Mouse (Mus musculus) intestine, postnatal 0 days (tissue): ENCODE measurements at regions not wholly inside any gene's neighbourhood (a gene's known extent, or its start where the extent isn't known, plus 50 kb on each side); places are given as distances from the start of the nearest gene placed in this dataset.
A peak's percentile ranks its signal among the peaks of the same experiment; 100 is the strongest.

Experiments
- ATAC-seq: fragments of 200-750 bp; cut with Nextera tagmentation; 2 replicates; pipeline ENCODE4 v1.8.0; 2017; ENCODE audit warnings: mild to moderate bottlenecking, moderate TSS enrichment, moderate library complexity
- H3K27ac ChIP-seq: fragments of 300-500 bp; sonication (generic); 2 replicates; pipeline ENCODE4 v1.5.1; 2014; ENCODE audit warnings: mild to moderate bottlenecking, low read depth, low read length, moderate library complexity
- H3K27me3 ChIP-seq: fragments of 300-500 bp; sonication (generic); replicated peaks from 2 replicates; pipeline ENCODE4 v1.6.1; 2014; ENCODE audit warnings: low read length, mixed read lengths; ENCODE audit not compliant: control insufficient read depth, insufficient read depth
- H3K36me3 ChIP-seq: fragments of 300-500 bp; sonication (generic); 2 replicates; pipeline ENCODE4 v1.6.1; 2014; ENCODE audit warnings: mild to moderate bottlenecking, moderate library complexity; ENCODE audit not compliant: control insufficient read depth, insufficient read depth
- H3K4me1 ChIP-seq: fragments of 300-500 bp; sonication (generic); replicated peaks from 2 replicates; pipeline ENCODE4 v1.6.1; 2014; ENCODE audit warnings: antibody characterized with exemption, low read length, mixed read lengths; ENCODE audit not compliant: control insufficient read depth, insufficient read depth
- H3K4me2 ChIP-seq: fragments of 300-500 bp; sonication (generic); replicated peaks from 2 replicates; pipeline ENCODE4 v1.6.1; 2014; ENCODE audit warnings: low read depth, mild to moderate bottlenecking, moderate library complexity
- H3K4me3 ChIP-seq: fragments of 300-500 bp; sonication (generic); 2 replicates; pipeline ENCODE4 v1.5.1; 2014; ENCODE audit warnings: low read depth, low read length
- H3K9ac ChIP-seq: fragments of 300-500 bp; sonication (generic); 2 replicates; pipeline ENCODE4 v1.6.1; 2014; ENCODE audit warnings: mild to moderate bottlenecking, low read depth, low read length
- H3K9me3 ChIP-seq: fragments of 300-500 bp; sonication (generic); 2 replicates; pipeline ENCODE4 v1.6.1; 2016; ENCODE audit warnings: mixed run types; ENCODE audit not compliant: control insufficient read depth
- CTCF ChIP-seq: sonication (generic); IDR thresholded peaks from 2 replicates; pipeline ENCODE4 v1.5.1; 2016; ENCODE audit warnings: low read depth, mild to moderate bottlenecking, control low read depth, antibody characterized with exemption, moderate library complexity
- WGBS: fragments of 180-500 bp; shearing (Covaris S2); extraction: QIAGEN DNeasy Blood & Tissue Kit; methylation state at CpG from one replicate; pipeline ENCODE4 v1.1.7; 2014; 5-methylcytosine and 5-hydroxymethylcytosine counted together

DNA sequence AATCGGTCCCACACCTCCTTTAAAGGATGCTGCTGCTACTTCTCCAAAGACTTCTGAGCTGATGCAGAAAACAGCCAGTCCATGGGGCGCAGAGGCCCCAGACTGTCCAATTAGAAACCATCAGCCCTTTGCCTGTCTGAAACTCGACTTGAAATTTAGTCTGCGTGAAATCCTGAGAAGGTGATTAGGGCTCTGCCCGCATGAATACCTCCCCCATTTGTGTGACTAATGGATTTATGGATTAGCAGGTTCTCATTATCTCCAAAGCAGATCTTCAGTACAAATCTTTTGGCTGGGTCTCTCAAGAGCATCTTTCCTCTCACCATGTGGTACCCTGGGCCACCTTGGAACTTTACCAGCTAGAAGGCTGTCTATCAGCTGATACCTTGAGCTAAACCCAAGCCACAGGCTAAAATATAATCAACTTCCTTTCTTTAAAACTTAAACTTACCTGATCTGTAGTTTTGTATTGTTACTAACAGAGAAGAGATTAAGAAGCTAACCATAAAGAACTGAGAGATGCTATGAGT, 72.1 kb upstream of the Shb start:
- Histone ChIP-seq H3K9ac (no peak overlapping the region), H3K4me2 (no peak overlapping the region), H3K27me3 (no peaks in the 10 kb centered on the region), H3K36me3 (no peaks in the 10 kb centered on the region), H3K4me3 (no peak overlapping the region), H3K4me1 (no peaks in the 10 kb centered on the region), H3K9me3 (no peaks in the 10 kb centered on the region), H3K27ac (no peak overlapping the region)
- WGBS: 75% methylated on average over 5 of the region's 5 CpGs
- no peak for TF ChIP-seq CTCF
- no peak for ATAC-seq

DNA sequence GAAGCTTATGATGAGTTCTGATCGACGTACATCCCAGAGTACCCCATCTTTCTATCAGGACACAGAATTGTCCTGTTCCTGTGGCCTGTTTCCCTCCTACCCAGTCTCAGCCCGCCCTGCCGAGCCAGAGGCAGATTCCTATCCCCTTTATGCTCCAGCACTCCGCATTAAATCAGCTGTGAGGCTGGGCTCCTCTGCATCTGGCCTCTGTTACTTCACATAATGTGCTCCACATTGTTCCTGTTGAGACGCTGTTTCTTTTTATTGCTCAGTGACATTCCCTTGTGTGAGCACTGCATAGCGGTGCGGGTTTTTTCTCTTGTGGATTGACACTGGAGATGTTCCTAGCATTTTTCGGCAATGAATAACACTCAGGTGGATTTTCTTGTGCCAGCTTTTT, 68.2 kb upstream of the Shb start:
- 59% methylated on average over 9 of the region's 9 CpGs for WGBS
- no peaks in the 10 kb centered on the region for H3K9me3 ChIP-seq
- no peaks in the 10 kb centered on the region for H3K27me3 ChIP-seq
- no peak overlapping the region for H3K9ac ChIP-seq
- no peak overlapping the region for H3K27ac ChIP-seq
- TF ChIP-seq CTCF: no peak
- H3K36me3 ChIP-seq: no peaks in the 10 kb centered on the region
- no peak overlapping the region for H3K4me3 ChIP-seq
- H3K4me1 ChIP-seq: no peaks in the 10 kb centered on the region
- no peak overlapping the region for H3K4me2 ChIP-seq
- no peak for ATAC-seq

DNA sequence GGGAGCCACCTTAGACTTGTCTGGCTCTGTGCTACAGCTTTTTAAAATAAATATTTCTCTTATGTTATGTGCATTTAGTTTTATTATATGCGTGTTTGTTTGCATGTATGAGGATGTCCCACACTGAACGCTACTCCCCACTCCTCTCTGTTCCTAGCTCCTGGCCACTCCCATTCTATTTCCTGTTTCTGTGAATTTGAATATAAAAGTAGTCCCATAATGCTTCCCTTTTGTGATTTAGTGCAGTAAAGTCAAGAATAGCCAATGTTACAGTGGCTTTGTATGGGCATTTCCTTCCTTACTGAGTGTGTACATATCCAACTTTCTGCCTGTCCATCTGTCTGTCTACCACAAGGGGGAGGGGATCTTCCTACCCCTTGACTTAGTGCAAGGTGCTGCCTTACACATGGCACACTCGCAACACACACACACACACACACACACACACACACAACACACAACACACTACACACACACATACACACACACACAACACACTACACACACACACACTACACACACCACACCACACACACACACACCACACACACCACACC, 61.2 kb upstream of the Shb start:
- 83% methylated on average over 3 of the region's 3 CpGs for WGBS
- no peaks in the 10 kb centered on the region for H3K27me3 ChIP-seq
- no peak overlapping the region for H3K4me2 ChIP-seq
- TF ChIP-seq CTCF: peak; percentile 55
- no peak for ATAC-seq
- H3K4me3 ChIP-seq: no peak overlapping the region
- H3K9ac ChIP-seq: no peak overlapping the region
- 0 out of 2 replicates have a peak, but pooled peaks cover 2% of the 10 kb centered on the region for H3K4me1 ChIP-seq
- H3K36me3 ChIP-seq: no peaks in the 10 kb centered on the region
- H3K27ac ChIP-seq: no peak overlapping the region
- no peaks in the 10 kb centered on the region for H3K9me3 ChIP-seq

DNA sequence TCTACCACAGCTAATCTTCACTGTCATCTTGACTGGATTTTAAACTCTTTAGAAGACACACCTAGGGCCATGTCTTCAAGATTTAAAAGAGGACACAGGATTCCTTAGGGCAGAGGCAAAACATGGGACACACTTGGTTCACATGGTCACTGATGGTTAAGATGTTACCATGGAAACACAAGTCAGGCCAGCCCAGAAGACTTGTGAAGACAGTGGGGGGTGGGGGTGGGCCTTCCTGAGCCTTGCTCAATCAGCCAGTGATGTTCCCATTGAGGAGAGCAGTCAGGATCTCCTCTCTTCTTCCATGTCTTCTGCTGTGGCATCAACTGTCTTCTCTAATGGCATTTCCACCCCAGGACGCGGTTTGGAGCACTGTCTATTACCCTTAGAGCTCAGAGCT, 60.5 kb upstream of the Shb start:
- Histone ChIP-seq H3K27me3 (no peaks in the 10 kb centered on the region), H3K36me3 (no peaks in the 10 kb centered on the region), H3K9me3 (no peaks in the 10 kb centered on the region), H3K4me3 (no peak overlapping the region), H3K4me1 (0 out of 2 replicates have a peak, but pooled peaks cover 2% of the 10 kb centered on the region), H3K9ac (no peak overlapping the region), H3K27ac (no peak overlapping the region), H3K4me2 (no peak overlapping the region)
- no peak for TF ChIP-seq CTCF
- no peak for ATAC-seq
- WGBS: 64% methylated on average over 2 of the region's 2 CpGs

DNA sequence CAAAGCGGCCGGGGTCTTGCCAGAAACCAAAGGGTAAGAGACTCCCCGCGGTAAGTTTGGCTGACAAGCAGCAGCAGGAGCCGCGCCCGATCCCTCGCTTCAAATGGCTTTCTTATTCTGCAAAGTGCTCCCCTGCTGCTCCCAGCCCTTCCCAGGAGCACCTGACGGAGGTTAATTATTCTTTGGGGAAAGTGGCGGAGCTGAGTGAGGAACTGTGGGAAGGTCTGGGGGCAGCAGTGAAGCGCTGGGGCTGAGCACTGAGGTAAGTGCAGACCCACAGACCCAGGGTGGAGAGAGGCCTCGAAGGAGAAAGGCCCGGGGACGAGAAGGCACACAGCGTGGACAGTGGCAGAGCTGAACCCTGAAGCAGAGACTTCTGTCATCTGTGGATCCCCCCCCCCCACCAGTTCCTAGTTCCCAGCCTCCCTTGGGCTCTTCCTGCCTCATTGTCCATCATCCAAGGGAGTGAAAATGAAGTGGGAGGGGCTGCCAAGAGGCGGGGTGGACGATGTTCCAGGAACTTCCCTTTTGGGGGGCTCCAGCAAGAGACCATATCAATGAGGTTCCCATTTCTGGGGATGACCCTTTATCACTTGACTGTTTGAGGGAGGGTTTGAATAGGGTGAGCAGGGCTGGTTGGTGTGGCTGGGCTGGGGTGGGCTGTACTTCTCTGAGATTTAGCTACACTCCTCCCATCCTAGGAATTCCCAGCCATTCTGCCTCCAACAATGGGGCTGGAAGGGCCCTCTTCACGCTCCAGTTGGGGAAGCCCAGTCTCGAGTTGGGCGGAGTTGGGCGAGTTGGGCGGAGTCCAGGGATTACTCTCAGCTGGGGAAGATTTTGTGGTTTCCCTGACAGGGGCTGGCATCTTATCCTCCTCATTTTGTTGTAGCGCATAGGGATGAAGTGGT, 59.4 kb upstream of the Shb start:
- H3K27ac ChIP-seq: no peak overlapping the region
- H3K9ac ChIP-seq: no peak overlapping the region
- TF ChIP-seq CTCF: no peak
- H3K9me3 ChIP-seq: no peaks in the 10 kb centered on the region
- 22% methylated on average over 23 of the region's 23 CpGs for WGBS
- peak overlapping the region; percentile 57 for H3K4me2 ChIP-seq
- ATAC-seq: no peak
- no peaks in the 10 kb centered on the region for H3K27me3 ChIP-seq
- peak overlapping the region; percentile 11; the same call in 1 of the 2 replicates for H3K4me3 ChIP-seq
- H3K36me3 ChIP-seq: no peaks in the 10 kb centered on the region
- H3K4me1 ChIP-seq: 0 out of 2 replicates have a peak, but pooled peaks cover 2% of the 10 kb centered on the region

DNA sequence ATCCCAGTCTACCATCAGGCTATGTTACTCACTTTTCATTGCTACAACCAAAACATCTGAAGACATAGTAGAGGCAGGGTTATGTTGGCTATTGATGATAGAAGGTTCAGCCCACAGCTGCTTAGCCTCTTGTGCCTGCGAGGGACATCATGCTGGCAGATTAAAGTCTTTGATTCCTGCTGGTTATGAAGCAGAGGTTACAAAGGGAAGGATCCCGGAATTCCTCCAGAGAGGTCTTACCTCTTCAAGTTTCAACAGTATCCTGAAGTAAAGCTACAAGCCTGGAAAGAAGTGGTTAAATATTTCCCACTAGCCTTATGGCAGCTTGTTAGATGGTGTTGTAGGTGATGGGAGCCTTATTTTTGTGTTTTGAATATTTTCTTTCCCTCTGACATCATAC, 58.6 kb upstream of the Shb start:
- 27% methylated on average over 2 of the region's 2 CpGs for WGBS
- Histone ChIP-seq H3K27ac (no peak overlapping the region), H3K36me3 (no peaks in the 10 kb centered on the region), H3K4me2 (peak overlapping the region; percentile 57), H3K9me3 (no peaks in the 10 kb centered on the region), H3K9ac (no peak overlapping the region), H3K27me3 (no peaks in the 10 kb centered on the region), H3K4me1 (0 out of 2 replicates have a peak, but pooled peaks cover 2% of the 10 kb centered on the region), H3K4me3 (no peak overlapping the region)
- no peak for ATAC-seq
- no peak for TF ChIP-seq CTCF
